In the genomic region with DNA sequence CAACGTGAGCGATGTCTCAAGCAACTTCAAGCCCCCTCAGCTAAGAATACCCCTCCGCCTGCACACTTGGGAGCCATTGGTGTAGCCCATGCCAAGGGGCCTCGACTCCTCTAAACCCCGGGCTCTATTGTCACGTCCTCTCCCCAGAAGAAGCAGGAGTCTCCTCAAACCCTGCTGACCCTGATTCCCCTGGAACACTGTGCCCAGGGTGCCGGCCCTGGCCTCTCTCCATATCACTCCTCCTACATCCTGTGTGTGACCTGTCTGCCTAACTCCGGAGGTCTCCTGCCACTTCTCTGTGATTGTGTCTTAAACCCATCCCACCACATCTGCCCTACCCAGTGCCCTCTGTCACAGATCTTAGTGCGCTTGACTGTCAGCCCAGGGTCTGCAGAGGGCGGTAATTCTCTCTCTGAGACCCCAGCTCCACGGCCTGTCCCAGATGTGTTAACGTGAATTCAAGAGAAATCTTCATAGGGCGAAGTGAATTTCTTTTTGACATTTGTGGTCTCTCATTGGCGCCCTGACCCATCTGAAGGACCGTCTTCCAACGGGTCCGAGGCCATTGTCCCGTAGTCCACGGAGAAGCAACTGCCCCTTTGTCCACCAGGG, we compare ENCODE assay signal across 8 mouse cellular contexts. TPM values are rescaled to one million over a fixed set of nuclear protein-coding genes. Genes with fewer than 3 reads are reported as not detected.
DNase-seq lines count a peak whose midpoint lies in the region; ATAC-seq and TF ChIP-seq lines count a peak whose summit lies in the region.

No protein-coding gene starts in this region.

- peak overlapping the region; percentile 35; the same call in 1 of the 2 replicates for H3K9ac ChIP-seq in hindbrain, embryonic 15.5 days
- H3K9ac ChIP-seq in midbrain, embryonic 16.5 days (ENCODE audit: low read depth, low read length): 0 out of 2 replicates have a peak overlapping the region, but pooled peaks have one; percentile 66

- H3K4me1 ChIP-seq in embryonic facial prominence, embryonic 10.5 days: peaks cover 43% of the 10 kb centered on the region
- H3K4me1 ChIP-seq in hindbrain, embryonic 15.5 days (replicated peaks): peaks cover 40% of the 10 kb centered on the region
- peaks cover 18% of the 10 kb centered on the region for H3K4me1 ChIP-seq in midbrain, embryonic 16.5 days (ENCODE audit: control insufficient read depth, insufficient read depth, low read length)

- no peak for ATAC-seq in hindbrain, embryonic 15.5 days (ENCODE audit: low FRiP score, low read depth)
- ATAC-seq in midbrain, embryonic 16.5 days: no peak

- WGBS in embryonic facial prominence, embryonic 10.5 days: 18% methylated on average over 19 of the region's 19 CpGs
- 18% methylated on average over 19 of the region's 19 CpGs for WGBS in hindbrain, embryonic 15.5 days
- WGBS in midbrain, embryonic 16.5 days: 21% methylated on average over 19 of the region's 19 CpGs

- peak; percentile 34 for TF ChIP-seq CTCF in layer of hippocampus, adult 2 months (conservative IDR thresholded peaks at IDR 0.05)

- peak overlapping the region; percentile 62 for H3K4me3 ChIP-seq in layer of hippocampus, adult 2 months
- peak overlapping the region; percentile 74 for H3K4me3 ChIP-seq in embryonic facial prominence, embryonic 10.5 days
- peak overlapping the region; percentile 49 for H3K4me3 ChIP-seq in hindbrain, embryonic 15.5 days
- H3K4me3 ChIP-seq in midbrain, embryonic 16.5 days (ENCODE audit: low read depth, low read length): peak overlapping the region; percentile 50

- H3K36me3 ChIP-seq in embryonic facial prominence, embryonic 10.5 days (replicated peaks): 0 out of 2 replicates have a peak, but pooled peaks cover 4% of the 10 kb centered on the region
- H3K36me3 ChIP-seq in hindbrain, embryonic 15.5 days: no peaks in the 10 kb centered on the region
- H3K36me3 ChIP-seq in midbrain, embryonic 16.5 days (ENCODE audit: control insufficient read depth, insufficient read depth, low read length): no peaks in the 10 kb centered on the region

- H3K4me2 ChIP-seq in hindbrain, embryonic 15.5 days: peak overlapping the region; percentile 97
- H3K4me2 ChIP-seq in midbrain, embryonic 16.5 days (ENCODE audit: low read length): peak overlapping the region; percentile 93

- H3K27me3 ChIP-seq in embryonic facial prominence, embryonic 10.5 days (replicated peaks; ENCODE audit: low read depth, poor library complexity, severe bottlenecking): peaks cover 69% of the 10 kb centered on the region
- H3K27me3 ChIP-seq in hindbrain, embryonic 15.5 days: peaks cover 39% of the 10 kb centered on the region
- H3K27me3 ChIP-seq in midbrain, embryonic 16.5 days (ENCODE audit: control insufficient read depth, insufficient read depth, low read depth, low read length): peaks cover 27% of the 10 kb centered on the region

- no peak for DNase-seq in layer of hippocampus, adult 2 months (ENCODE audit: low spot score in 2 of 2)
- DNase-seq in layer of hippocampus, postnatal 36 days: no peak
- no peak for DNase-seq in embryonic facial prominence, embryonic 10.5 days (ENCODE audit: low spot score)
- DNase-seq in MN1 (ENCODE audit: low spot score): no peak
- DNase-seq in spleen, postnatal 14 days (ENCODE audit: low spot score in 2 of 2): no peak
- no peak for DNase-seq in gastrocnemius, postnatal 10 days

- no peaks in the 10 kb centered on the region for H3K9me3 ChIP-seq in embryonic facial prominence, embryonic 10.5 days
- H3K9me3 ChIP-seq in hindbrain, embryonic 15.5 days: no peaks in the 10 kb centered on the region
- no peaks in the 10 kb centered on the region for H3K9me3 ChIP-seq in midbrain, embryonic 16.5 days (replicated peaks; ENCODE audit: control insufficient read depth, low read length, poor library complexity, severe bottlenecking)

- no peak overlapping the region for H3K27ac ChIP-seq in layer of hippocampus, adult 2 months
- H3K27ac ChIP-seq in embryonic facial prominence, embryonic 10.5 days (replicated peaks): peak overlapping the region; percentile 80
- H3K27ac ChIP-seq in hindbrain, embryonic 15.5 days (replicated peaks): no peak overlapping the region
- H3K27ac ChIP-seq in midbrain, embryonic 16.5 days (ENCODE audit: low read length): no peak overlapping the region

RNA-seq across cellular contexts. Expression of a gene that starts 0.6 kb away (rescaled TPM):
- total RNA-seq in layer of hippocampus, adult 2 months (2021): under 1 TPM; 0.44 to 0.52 TPM
- total RNA-seq in layer of hippocampus, postnatal 36 days (2021): under 1 TPM; 0.37 to 0.38 TPM
- 4.3 and 4.5 TPM in 2 replicates for polyA plus RNA-seq in embryonic facial prominence, embryonic 10.5 days (2016; fragmentation: Nextera tagmentation; extraction: Ambion mirVana)
- 2.3 and 4.2 TPM in 2 replicates for polyA plus RNA-seq in hindbrain, embryonic 15.5 days (2015; fragmentation: Nextera tagmentation; extraction: Ambion mirVana)
- polyA plus RNA-seq in midbrain, embryonic 16.5 days (2015; fragmentation: Nextera tagmentation; extraction: Ambion mirVana): 0.73 and 1.2 TPM in 2 replicates
- 1 to 10 TPM; 1.8 to 2.1 TPM for total RNA-seq in gastrocnemius, postnatal 10 days (2021)

RNA-seq across cellular contexts. Expression of a gene that starts 3.4 kb away (rescaled TPM):
- 100 to 1,000 TPM; 152 to 160 TPM for total RNA-seq in layer of hippocampus, adult 2 months (2021)
- 100 to 1,000 TPM; 145 to 156 TPM for total RNA-seq in layer of hippocampus, postnatal 36 days (2021)
- polyA plus RNA-seq in embryonic facial prominence, embryonic 10.5 days (2016; fragmentation: Nextera tagmentation; extraction: Ambion mirVana): 47.0 and 53.4 TPM in 2 replicates
- polyA plus RNA-seq in hindbrain, embryonic 15.5 days (2015; fragmentation: Nextera tagmentation; extraction: Ambion mirVana): 150 and 159 TPM in 2 replicates
- 58.7 and 60.4 TPM in 2 replicates for polyA plus RNA-seq in midbrain, embryonic 16.5 days (2015; fragmentation: Nextera tagmentation; extraction: Ambion mirVana)
- total RNA-seq in gastrocnemius, postnatal 10 days (2021): 100 to 1,000 TPM; 133 to 142 TPM

RNA-seq across cellular contexts. Expression of a gene that starts 33.6 kb away (rescaled TPM):
- 10 to 100 TPM; 19.6 to 20.1 TPM for total RNA-seq in layer of hippocampus, adult 2 months (2021)
- total RNA-seq in layer of hippocampus, postnatal 36 days (2021): 10 to 100 TPM; 20.2 to 24.0 TPM
- polyA plus RNA-seq in embryonic facial prominence, embryonic 10.5 days (2016; fragmentation: Nextera tagmentation; extraction: Ambion mirVana): 332 TPM in 2 replicates
- 55.6 and 61.2 TPM in 2 replicates for polyA plus RNA-seq in hindbrain, embryonic 15.5 days (2015; fragmentation: Nextera tagmentation; extraction: Ambion mirVana)
- polyA plus RNA-seq in midbrain, embryonic 16.5 days (2015; fragmentation: Nextera tagmentation; extraction: Ambion mirVana): 41.7 and 44.1 TPM in 2 replicates
- total RNA-seq in gastrocnemius, postnatal 10 days (2021): 10 to 100 TPM; 27.2 to 28.1 TPM

RNA-seq across cellular contexts. Expression of a gene that starts 42.2 kb away (rescaled TPM):
- 100 to 1,000 TPM; 194 to 210 TPM for total RNA-seq in layer of hippocampus, adult 2 months (2021)
- total RNA-seq in layer of hippocampus, postnatal 36 days (2021): 100 to 1,000 TPM; 171 to 189 TPM
- 9.7 and 10.6 TPM in 2 replicates for polyA plus RNA-seq in embryonic facial prominence, embryonic 10.5 days (2016; fragmentation: Nextera tagmentation; extraction: Ambion mirVana)
- polyA plus RNA-seq in hindbrain, embryonic 15.5 days (2015; fragmentation: Nextera tagmentation; extraction: Ambion mirVana): 45.7 and 48.8 TPM in 2 replicates
- polyA plus RNA-seq in midbrain, embryonic 16.5 days (2015; fragmentation: Nextera tagmentation; extraction: Ambion mirVana): 36.0 and 39.4 TPM in 2 replicates
- total RNA-seq in gastrocnemius, postnatal 10 days (2021): 10 to 100 TPM; 11.2 to 12.6 TPM

RNA-seq across cellular contexts. Expression of a gene that starts 58.2 kb away (rescaled TPM):
- total RNA-seq in layer of hippocampus, adult 2 months (2021): 10 to 100 TPM; 10.1 to 10.6 TPM
- total RNA-seq in layer of hippocampus, postnatal 36 days (2021): 10 to 100 TPM; 11.9 to 12.6 TPM
- polyA plus RNA-seq in embryonic facial prominence, embryonic 10.5 days (2016; fragmentation: Nextera tagmentation; extraction: Ambion mirVana): 4.0 and 4.3 TPM in 2 replicates
- 5.8 and 6.3 TPM in 2 replicates for polyA plus RNA-seq in hindbrain, embryonic 15.5 days (2015; fragmentation: Nextera tagmentation; extraction: Ambion mirVana)
- polyA plus RNA-seq in midbrain, embryonic 16.5 days (2015; fragmentation: Nextera tagmentation; extraction: Ambion mirVana): 4.0 and 4.2 TPM in 2 replicates
- total RNA-seq in gastrocnemius, postnatal 10 days (2021): 100 to 1,000 TPM; 340 to 358 TPM
